Mouse (Mus musculus): ENCODE measurements around the gene Tcte3. TPM values are rescaled to one million over a fixed set of nuclear protein-coding genes. Genes with fewer than 3 reads are reported as not detected.
A peak's percentile ranks its signal among the peaks of the same experiment; 100 is the strongest.
"Not testable (repeated sequence)": the region's sequence is repeated elsewhere in the genome, so short reads cannot be mapped to it uniquely, and the experiment has no call there.

Gene Tcte3
- not detected in 2 replicates for total RNA-seq (2014; rRNA removed)
- not detected in 2 replicates for polyA plus RNA-seq (2015; fragmentation: Nextera tagmentation; extraction: Ambion mirVana)

DNA sequence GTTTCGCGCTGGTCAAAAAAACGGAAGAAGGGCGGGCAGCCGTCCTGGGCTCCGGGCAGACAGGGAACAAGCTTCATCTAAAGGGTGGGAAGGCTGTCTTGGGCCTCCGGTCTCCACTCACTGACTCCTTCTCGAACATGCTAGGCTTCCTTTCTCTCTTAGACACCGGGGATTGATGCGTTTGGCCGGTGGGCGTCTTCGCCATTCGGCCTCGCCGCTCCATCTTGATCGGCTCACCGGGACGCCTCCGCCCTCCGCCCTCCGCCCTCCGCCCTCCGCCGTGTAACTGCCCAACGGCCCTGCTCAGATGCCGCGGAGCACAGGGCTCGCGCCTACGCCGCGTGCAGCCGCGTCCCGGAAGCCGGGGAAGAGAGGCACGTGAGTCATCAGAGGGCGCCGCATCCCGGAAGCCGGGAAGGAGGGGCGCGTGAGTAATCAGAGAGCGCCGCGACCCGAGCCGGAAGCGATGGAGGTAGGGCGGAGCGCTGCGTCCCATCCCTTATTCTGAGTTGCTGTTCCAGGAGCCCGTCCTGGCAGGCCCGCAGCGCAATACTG is at the start of gene Tcte3, which contains the start of the genes Ermard and Gm3448:
Tcte3 (minus strand) TSS at position 314 of the 555 bp plus-strand sequence.
Ermard (plus strand) TSS at position 34 of the 555 bp plus-strand sequence.
Gm3448 (minus strand) TSS at position 363 of the 555 bp plus-strand sequence.
- H3K4me1 ChIP-seq (ENCODE audit: insufficient read depth, low read length); H3K36me3 ChIP-seq (ENCODE audit: insufficient read depth, low read length); H3K9ac ChIP-seq (replicated peaks; ENCODE audit: low read length, poor library complexity, severe bottlenecking); H3K9me3 ChIP-seq (ENCODE audit: low read length); DNase-seq (ENCODE audit: low spot score); H3K4me2 ChIP-seq (ENCODE audit: low read depth, low read length, poor library complexity, severe bottlenecking); H3K27me3 ChIP-seq (ENCODE audit: insufficient read depth, low read length); H3K27ac ChIP-seq (ENCODE audit: low read depth, low read length); H3K4me3 ChIP-seq (ENCODE audit: low read depth, low read length): not testable (repeated sequence)
- no CpG with 5 or more reads among the region's 56 CpGs for WGBS
- peak; percentile 98 for ATAC-seq (ENCODE audit: low FRiP score)

- H3K27me3 ChIP-seq (ENCODE audit: insufficient read depth, low read length), result no peaks in the 10 kb centered on the region
- no peak overlapping the region for H3K27ac ChIP-seq (ENCODE audit: low read depth, low read length)
- DNase-seq (ENCODE audit: low spot score) (peak; percentile 92), ATAC-seq (ENCODE audit: low FRiP score) (peak; percentile 81)
- no peaks in the 10 kb centered on the region for H3K4me1 ChIP-seq (ENCODE audit: insufficient read depth, low read length)
- 21% methylated on average over 8 of the region's 8 CpGs for WGBS
- no peak overlapping the region for H3K4me3 ChIP-seq (ENCODE audit: low read depth, low read length)
- no peak for TF ChIP-seq CTCF (IDR thresholded peaks at IDR 0.05)
- H3K4me2 ChIP-seq (ENCODE audit: low read depth, low read length, poor library complexity, severe bottlenecking), result no peak overlapping the region
- no peak overlapping the region for H3K9ac ChIP-seq (replicated peaks; ENCODE audit: low read length, poor library complexity, severe bottlenecking)
- no peaks in the 10 kb centered on the region for H3K9me3 ChIP-seq (ENCODE audit: low read length)
- H3K36me3 ChIP-seq (ENCODE audit: insufficient read depth, low read length), result no peaks in the 10 kb centered on the region
Measured at GRCm38 (mm10) chr17:15088591-15089001, 47.3 kb upstream of the Tcte3 start.

DNA sequence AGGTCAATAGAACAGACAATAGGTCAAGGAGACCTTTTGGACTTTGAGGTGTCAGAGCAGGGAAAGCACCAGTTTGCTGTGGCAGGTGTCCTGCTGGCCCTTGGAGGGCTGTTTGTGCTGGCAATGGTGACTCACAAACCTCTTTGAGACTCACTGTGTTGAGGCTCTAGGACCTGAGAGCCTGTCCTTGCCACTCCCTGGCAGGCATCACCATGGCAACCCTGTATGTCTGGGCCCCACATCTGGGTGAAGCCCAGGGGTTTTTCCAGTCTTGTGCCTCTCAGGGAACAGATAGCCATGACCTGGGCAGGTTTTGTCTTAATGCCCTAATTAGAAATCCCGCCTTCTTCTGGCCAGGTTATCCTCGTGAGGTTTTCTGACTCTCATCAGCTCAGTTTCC is 46.9 kb upstream of the Tcte3 start:
- Histone ChIP-seq H3K4me2 (ENCODE audit: low read depth, low read length, poor library complexity, severe bottlenecking) (no peak overlapping the region), H3K4me1 (ENCODE audit: insufficient read depth, low read length) (no peaks in the 10 kb centered on the region), H3K9me3 (ENCODE audit: low read length) (no peaks in the 10 kb centered on the region), H3K27ac (ENCODE audit: low read depth, low read length) (no peak overlapping the region), H3K4me3 (ENCODE audit: low read depth, low read length) (no peak overlapping the region), H3K9ac (replicated peaks; ENCODE audit: low read length, poor library complexity, severe bottlenecking) (no peak overlapping the region), H3K36me3 (ENCODE audit: insufficient read depth, low read length) (no peaks in the 10 kb centered on the region), H3K27me3 (ENCODE audit: insufficient read depth, low read length) (no peaks in the 10 kb centered on the region)
- WGBS, result 27% methylated on average over 2 of the region's 2 CpGs
- ATAC-seq (ENCODE audit: low FRiP score) (peak; percentile 63), DNase-seq (ENCODE audit: low spot score) (no peak)
- TF ChIP-seq CTCF (IDR thresholded peaks at IDR 0.05), result no peak

- no peaks in the 10 kb centered on the region for H3K36me3 ChIP-seq (ENCODE audit: insufficient read depth, low read length)
- no peaks in the 10 kb centered on the region; the same call in 1 of the 2 replicates for H3K27me3 ChIP-seq (ENCODE audit: insufficient read depth, low read length)
- H3K9ac ChIP-seq (replicated peaks; ENCODE audit: low read length, poor library complexity, severe bottlenecking), result no peak overlapping the region
- DNase-seq (ENCODE audit: low spot score) (no peak), ATAC-seq (ENCODE audit: low FRiP score) (no peak)
- TF ChIP-seq CTCF (IDR thresholded peaks at IDR 0.05), result no peak
- H3K4me1 ChIP-seq (ENCODE audit: insufficient read depth, low read length), result no peaks in the 10 kb centered on the region
- H3K4me3 ChIP-seq (ENCODE audit: low read depth, low read length), result no peak overlapping the region
- WGBS, result 70% methylated on average over 2 of the region's 2 CpGs
- H3K27ac ChIP-seq (ENCODE audit: low read depth, low read length), result no peak overlapping the region
- no peaks in the 10 kb centered on the region for H3K9me3 ChIP-seq (ENCODE audit: low read length)
- H3K4me2 ChIP-seq (ENCODE audit: low read depth, low read length, poor library complexity, severe bottlenecking), result no peak overlapping the region
Measured at GRCm38 (mm10) chr17:15085006-15085405, 43.7 kb upstream of the Tcte3 start.

GRCm38 (mm10) chr17:15084226-15084848 is 43.0 kb upstream of the Tcte3 start:
- ATAC-seq (ENCODE audit: low FRiP score) (no peak), DNase-seq (ENCODE audit: low spot score) (no peak)
- Histone ChIP-seq H3K9me3 (ENCODE audit: low read length) (no peaks in the 10 kb centered on the region), H3K4me2 (ENCODE audit: low read depth, low read length, poor library complexity, severe bottlenecking) (no peak overlapping the region), H3K4me1 (ENCODE audit: insufficient read depth, low read length) (no peaks in the 10 kb centered on the region), H3K4me3 (ENCODE audit: low read depth, low read length) (no peak overlapping the region), H3K27ac (ENCODE audit: low read depth, low read length) (no peak overlapping the region), H3K27me3 (ENCODE audit: insufficient read depth, low read length) (no peaks in the 10 kb centered on the region; the same call in 1 of the 2 replicates), H3K36me3 (ENCODE audit: insufficient read depth, low read length) (no peaks in the 10 kb centered on the region), H3K9ac (replicated peaks; ENCODE audit: low read length, poor library complexity, severe bottlenecking) (no peak overlapping the region)
- 54% methylated on average over 13 of the region's 13 CpGs for WGBS
- TF ChIP-seq CTCF (IDR thresholded peaks at IDR 0.05), result no peak

DNA sequence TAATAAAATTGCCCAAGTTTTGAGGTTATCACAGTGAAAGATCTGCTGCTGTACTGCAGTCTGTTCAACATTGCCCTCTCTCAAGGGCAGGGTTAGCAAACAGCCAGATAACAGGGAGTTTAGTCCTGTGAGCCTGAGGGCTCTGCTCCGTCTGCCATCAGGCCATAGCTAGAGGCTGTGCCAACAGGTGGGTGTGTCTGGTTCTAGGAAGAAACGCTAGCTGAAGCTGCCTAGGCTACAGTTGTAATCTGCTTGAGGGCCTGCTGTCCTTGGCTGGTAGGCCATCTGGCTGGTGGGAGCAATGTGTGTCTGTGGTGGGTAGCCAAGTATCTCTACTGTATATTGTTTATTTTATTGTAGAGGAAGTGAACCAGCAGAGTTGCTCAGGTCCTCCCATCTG is 36.2 kb upstream of the Tcte3 start:
- H3K27me3 ChIP-seq (ENCODE audit: insufficient read depth, low read length), result no peaks in the 10 kb centered on the region; the same call in 1 of the 2 replicates
- 49% methylated on average over 2 of the region's 2 CpGs for WGBS

More for the DNA sequence above, 36.2 kb upstream of the Tcte3 start:
- H3K9me3 ChIP-seq (ENCODE audit: low read length), result no peaks in the 10 kb centered on the region
- no peak overlapping the region for H3K4me3 ChIP-seq (ENCODE audit: low read depth, low read length)
- H3K4me2 ChIP-seq (ENCODE audit: low read depth, low read length, poor library complexity, severe bottlenecking), result no peak overlapping the region
- no peak for TF ChIP-seq CTCF (IDR thresholded peaks at IDR 0.05)
- no peaks in the 10 kb centered on the region for H3K4me1 ChIP-seq (ENCODE audit: insufficient read depth, low read length)
- H3K36me3 ChIP-seq (ENCODE audit: insufficient read depth, low read length), result no peaks in the 10 kb centered on the region
- no peak overlapping the region for H3K9ac ChIP-seq (replicated peaks; ENCODE audit: low read length, poor library complexity, severe bottlenecking)
- no peak overlapping the region for H3K27ac ChIP-seq (ENCODE audit: low read depth, low read length)
- peak; percentile 63 for DNase-seq (ENCODE audit: low spot score)
- no peak for ATAC-seq (ENCODE audit: low FRiP score)

All from midbrain, postnatal 0 days (tissue).